Mouse (Mus musculus): ENCODE data around the gene Nr3c2.

GRCm38 (mm10) chr8:76984851-76985250 lies 85.6 kb downstream of the Nr3c2 start:
- TF ChIP-seq CTCF (IDR thresholded peaks at IDR 0.05; ENCODE audit: low read depth) (no peak), EP300 (optimal IDR thresholded peaks at IDR 0.05) (no peak)
